Mouse (Mus musculus) heart, postnatal 0 days (tissue): ENCODE measurements around the gene Cnga3. TPM values are rescaled to one million over a fixed set of nuclear protein-coding genes. Genes with fewer than 3 reads are reported as not detected.

Experiments used
- ATAC-seq: fragments of 200-750 bp; cut with Nextera tagmentation; 2 replicates; pipeline ENCODE4 v1.8.0; 2017; ENCODE audit warnings: low read depth, moderate number of reproducible peaks, moderate library complexity; ENCODE audit not compliant: insufficient read depth
- DNase-seq: peaks from one replicate; pipeline ENCODE4 v3.0.0-alpha.2; 2016; ENCODE audit warnings: low spot score
- H3K27ac ChIP-seq: fragments of 300-500 bp; sonication (generic); 2 replicates; pipeline ENCODE4 v1.5.1; 2014; ENCODE audit warnings: low read depth, mild to moderate bottlenecking
- H3K27me3 ChIP-seq: fragments of 300-500 bp; sonication (generic); 2 replicates; pipeline ENCODE4 v1.6.1; 2014; ENCODE audit warnings: low read length, mixed read lengths; ENCODE audit not compliant: control insufficient read depth, insufficient read depth
- H3K36me3 ChIP-seq: fragments of 300-500 bp; sonication (generic); replicated peaks from 2 replicates; pipeline ENCODE4 v1.6.1; 2014; ENCODE audit warnings: low read length, mixed read lengths; ENCODE audit not compliant: control insufficient read depth, insufficient read depth
- H3K4me1 ChIP-seq: fragments of 300-500 bp; sonication (generic); 2 replicates; pipeline ENCODE4 v1.6.1; 2014; ENCODE audit warnings: antibody characterized with exemption; ENCODE audit not compliant: control insufficient read depth, insufficient read depth
- H3K4me2 ChIP-seq: fragments of 300-500 bp; sonication (generic); 2 replicates; pipeline ENCODE4 v1.6.1; 2014; ENCODE audit warnings: low read depth, mild to moderate bottlenecking, low read length, moderate library complexity
- H3K4me3 ChIP-seq: fragments of 300-500 bp; sonication (generic); 2 replicates; pipeline ENCODE4 v1.5.1; 2014; ENCODE audit warnings: low read depth, low read length
- H3K9ac ChIP-seq: fragments of 300-500 bp; sonication (generic); replicated peaks from 2 replicates; pipeline ENCODE4 v1.6.1; 2014; ENCODE audit warnings: low read depth, low read length, mixed read lengths
- H3K9me3 ChIP-seq: fragments of 300-500 bp; sonication (generic); replicated peaks from 2 replicates; pipeline ENCODE4 v1.6.1; 2016; ENCODE audit warnings: low read length; ENCODE audit not compliant: control insufficient read depth
- CTCF ChIP-seq: IDR thresholded peaks from 2 replicates; pipeline ENCODE4 v1.5.1; 2016; ENCODE audit warnings: antibody characterized with exemption, control low read depth, low read depth
- EP300 ChIP-seq: IDR thresholded peaks from 2 replicates; pipeline ENCODE4 v1.6.1; 2016; ENCODE audit warnings: antibody characterized with exemption, low read depth
- WGBS: fragments of 180-500 bp; shearing (Covaris S2); extraction: QIAGEN DNeasy Blood & Tissue Kit; methylation state at CpG from one replicate; pipeline ENCODE4 v1.1.7; 2014; 5-methylcytosine and 5-hydroxymethylcytosine counted together
- polyA plus RNA-seq: library from polyadenylated mRNA; unstranded; fragments of >200 nt; fragmentation: Nextera tagmentation; extraction: Ambion mirVana; gene quantifications from 2 replicates; pipeline ENCODE4 v1.2.1, GENCODE M21; 2015
- total RNA-seq: library from RNA; depleted of rRNA; stranded (reverse); fragments of >200 nt; gene quantifications from 2 replicates; pipeline ENCODE4 v1.2.3, GENCODE M21; 2014; ENCODE audit warnings: low replicate concordance

Cnga3 gene
- total and polyA plus RNA-seq, 2 experiments from 2014 or later, result 0.05 TPM; not detected in 1

DNA sequence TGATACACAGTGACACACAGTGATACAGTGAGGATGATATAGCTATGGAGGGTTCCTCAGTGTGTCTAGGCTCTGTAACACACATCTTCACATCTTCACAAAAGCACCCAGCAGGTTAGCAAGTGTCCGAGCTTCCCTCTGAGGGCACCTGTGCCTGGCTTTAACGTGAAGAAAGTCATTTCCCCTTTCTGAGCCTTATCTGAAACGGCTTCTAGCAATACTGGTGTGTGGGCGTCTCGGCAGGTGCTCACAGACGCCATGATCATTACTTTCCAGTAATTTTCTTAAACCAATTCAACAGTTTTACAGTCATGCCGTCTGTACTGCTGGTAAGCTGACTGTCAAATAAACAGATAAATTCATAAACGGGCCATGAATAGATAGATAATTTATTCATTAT is 28.0 kb downstream of the Cnga3 start:
- H3K9ac ChIP-seq, result no peak overlapping the region
- no peaks in the 10 kb centered on the region for H3K36me3 ChIP-seq
- H3K4me2 ChIP-seq, result no peak overlapping the region
- no peak for TF ChIP-seq EP300
- TF ChIP-seq CTCF, result no peak
- DNase-seq (no peak), ATAC-seq (no peak)
- 59% methylated on average over 8 of the region's 8 CpGs for WGBS
- H3K9me3 ChIP-seq, result no peaks in the 10 kb centered on the region
- H3K4me3 ChIP-seq, result no peak overlapping the region
- H3K4me1 ChIP-seq, result no peaks in the 10 kb centered on the region
- H3K27ac ChIP-seq, result no peak overlapping the region
- H3K27me3 ChIP-seq, result no peaks in the 10 kb centered on the region

DNA sequence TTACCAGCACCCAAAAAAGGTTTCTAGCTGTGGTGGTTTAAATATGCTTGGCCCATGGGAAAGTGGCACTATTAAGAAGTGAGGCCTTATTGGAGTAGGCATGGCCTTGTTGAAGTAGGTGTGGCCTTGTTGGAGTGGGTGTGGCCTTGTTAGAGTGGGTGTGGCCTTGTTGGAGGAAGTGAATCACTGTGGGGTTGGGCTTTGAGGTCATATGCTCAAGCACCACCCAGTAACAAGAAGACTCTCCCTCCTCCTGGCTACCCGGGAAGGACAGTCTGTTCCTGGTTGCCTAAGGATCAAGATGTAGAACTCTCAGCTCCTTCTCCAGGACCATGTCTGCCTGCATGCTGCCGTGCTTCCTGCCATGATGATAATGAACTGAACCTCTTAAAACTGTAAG is 32.2 kb downstream of the Cnga3 start:
- Histone ChIP-seq H3K4me1 (no peaks in the 10 kb centered on the region), H3K4me2 (no peak overlapping the region), H3K4me3 (no peak overlapping the region), H3K9ac (no peak overlapping the region), H3K36me3 (no peaks in the 10 kb centered on the region), H3K27me3 (no peaks in the 10 kb centered on the region), H3K9me3 (no peaks in the 10 kb centered on the region), H3K27ac (no peak overlapping the region)
- no peak for DNase-seq
- 79% methylated on average over 2 of the region's 2 CpGs for WGBS
- no peak for ATAC-seq
- TF ChIP-seq CTCF, result no peak
- TF ChIP-seq EP300, result no peak

DNA sequence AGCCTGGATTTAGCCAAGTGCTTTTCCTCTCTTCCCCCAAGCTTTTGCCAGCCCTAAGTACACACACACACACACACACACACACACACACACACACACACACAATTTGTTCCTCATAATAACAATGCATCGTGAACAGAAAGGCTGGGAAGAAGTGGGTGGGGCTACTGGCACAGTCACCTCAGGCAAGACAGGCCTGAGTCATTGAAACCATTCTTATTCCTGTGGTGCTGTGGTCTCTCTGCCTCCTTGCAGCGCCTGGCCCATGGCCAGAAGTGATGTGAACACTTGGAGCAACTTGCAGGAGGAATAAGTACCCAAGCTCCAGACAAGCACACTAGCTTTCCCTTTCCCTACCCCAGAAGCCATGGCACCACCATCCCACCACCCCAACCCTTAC is 34.2 kb downstream of the Cnga3 start:
- no peak overlapping the region for H3K4me2 ChIP-seq
- DNase-seq, result no peak
- WGBS, result 31% methylated on average over 2 of the region's 2 CpGs
- no peaks in the 10 kb centered on the region for H3K36me3 ChIP-seq
- TF ChIP-seq CTCF, result no peak
- no peak for TF ChIP-seq EP300
- no peaks in the 10 kb centered on the region for H3K27me3 ChIP-seq
- no peak overlapping the region for H3K9ac ChIP-seq
- H3K4me1 ChIP-seq, result no peaks in the 10 kb centered on the region
- no peak overlapping the region for H3K4me3 ChIP-seq
- H3K9me3 ChIP-seq, result no peaks in the 10 kb centered on the region
- no peak for ATAC-seq
- no peak overlapping the region for H3K27ac ChIP-seq

DNA sequence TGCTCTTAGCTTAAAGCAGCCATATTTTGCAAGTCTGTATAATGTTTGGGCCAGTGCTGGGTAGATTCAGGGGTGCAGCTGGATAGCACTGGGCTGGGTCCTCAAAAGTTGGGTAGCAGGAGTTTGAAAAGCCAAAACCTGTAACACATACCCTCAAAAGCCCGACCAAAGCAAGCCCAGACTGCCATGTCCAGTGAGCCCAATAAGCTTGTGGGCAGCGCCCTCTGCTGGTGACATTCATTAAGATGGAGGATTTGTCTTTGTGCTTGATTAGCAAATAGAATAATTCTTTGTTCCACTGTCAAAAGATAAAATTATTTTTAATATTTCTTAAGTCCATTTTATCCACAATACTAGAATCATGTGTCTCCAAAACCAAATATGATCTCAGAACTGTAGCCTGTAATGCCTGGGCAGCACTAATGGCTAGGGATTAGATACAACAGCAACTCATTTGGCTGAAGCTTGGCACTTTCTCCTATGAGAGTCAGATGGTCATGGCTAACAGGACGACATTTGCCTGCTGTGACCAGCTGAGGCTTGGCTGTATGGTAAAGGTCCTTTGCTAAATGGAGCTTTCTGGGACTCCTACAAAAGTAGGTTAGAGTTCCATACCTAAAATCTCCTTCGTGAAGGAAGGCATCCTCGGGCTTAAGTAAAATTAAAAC is 36.5 kb downstream of the Cnga3 start:
- 32% methylated on average over 5 of the region's 5 CpGs for WGBS
- ATAC-seq, result no peak
- peak; percentile 89 for TF ChIP-seq CTCF
- TF ChIP-seq EP300, result no peak

DNA sequence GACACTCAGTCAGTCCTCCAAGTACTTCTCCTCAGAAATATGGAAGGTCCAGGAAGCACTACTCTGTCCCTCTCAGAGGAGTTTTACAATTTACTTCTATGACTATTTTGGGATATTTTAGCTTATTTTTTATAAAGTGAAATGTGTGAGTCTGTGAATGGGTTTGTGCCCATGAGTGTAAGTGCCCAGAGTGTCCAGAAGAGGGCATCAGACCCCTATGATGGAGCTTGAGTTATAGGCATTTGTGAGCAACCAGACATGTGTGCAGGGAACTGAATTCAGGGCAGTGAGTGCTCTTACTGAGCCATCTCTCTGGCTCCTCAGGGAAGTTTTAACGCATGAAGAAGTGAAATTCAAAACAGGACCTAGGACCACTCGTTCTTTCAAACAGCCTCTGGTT is 44.2 kb downstream of the Cnga3 start:
- TF ChIP-seq EP300, result no peak
- TF ChIP-seq CTCF, result no peak
- no peak for ATAC-seq
- DNase-seq, result no peak
- H3K4me1 ChIP-seq, result no peaks in the 10 kb centered on the region
- H3K27ac ChIP-seq, result no peak overlapping the region
- H3K9me3 ChIP-seq, result no peaks in the 10 kb centered on the region; the same call in 1 of the 2 replicates
- no peak overlapping the region for H3K4me3 ChIP-seq
- H3K36me3 ChIP-seq, result no peaks in the 10 kb centered on the region
- 85% methylated on average over 2 of the region's 2 CpGs for WGBS
- no peaks in the 10 kb centered on the region for H3K27me3 ChIP-seq
- H3K9ac ChIP-seq, result no peak overlapping the region
- no peak overlapping the region for H3K4me2 ChIP-seq

More for the DNA sequence above, 36.5 kb downstream of the Cnga3 start:
- H3K9me3 ChIP-seq, result no peaks in the 10 kb centered on the region
- H3K4me3 ChIP-seq, result no peak overlapping the region
- H3K9ac ChIP-seq, result no peak overlapping the region
- H3K27me3 ChIP-seq, result no peaks in the 10 kb centered on the region
- H3K36me3 ChIP-seq, result no peaks in the 10 kb centered on the region
- H3K4me1 ChIP-seq, result no peaks in the 10 kb centered on the region
- H3K27ac ChIP-seq, result no peak overlapping the region
- peak; percentile 64 for DNase-seq
- no peak overlapping the region for H3K4me2 ChIP-seq

DNA sequence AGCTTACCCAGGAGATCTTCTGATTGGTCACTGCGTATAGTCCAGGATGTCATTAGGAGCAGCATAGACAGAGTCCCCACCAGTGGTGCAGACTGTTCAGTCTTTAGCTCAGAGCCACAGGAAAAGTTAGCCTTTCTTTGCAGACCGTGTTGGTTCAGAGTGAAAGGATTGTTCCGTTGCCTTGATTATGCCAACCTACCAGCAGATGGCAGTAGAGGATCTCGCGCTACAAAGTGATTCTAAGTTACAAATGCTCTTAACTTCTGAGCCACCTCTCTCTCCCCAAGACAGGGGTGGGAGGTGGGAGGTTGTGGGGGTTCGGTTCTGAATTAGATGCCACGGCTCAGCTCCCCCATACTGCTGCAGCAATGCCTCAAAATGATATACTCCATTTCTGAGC is 58.2 kb downstream of the Cnga3 start:
- Histone ChIP-seq H3K27me3 (0 out of 2 replicates have a peak, but pooled peaks cover 3% of the 10 kb centered on the region), H3K9me3 (no peaks in the 10 kb centered on the region), H3K4me2 (no peak overlapping the region), H3K9ac (no peak overlapping the region), H3K27ac (no peak overlapping the region), H3K36me3 (no peaks in the 10 kb centered on the region), H3K4me1 (no peaks in the 10 kb centered on the region), H3K4me3 (no peak overlapping the region)
- DNase-seq, result peak; percentile 74
- TF ChIP-seq EP300, result no peak
- peak; percentile 92 for TF ChIP-seq CTCF
- WGBS, result 5% methylated on average over 7 of the region's 7 CpGs
- ATAC-seq, result no peak; the same call in 1 of the 2 replicates
